Mouse (Mus musculus) embryonic fibroblast, embryonic 13.5 days (primary cell): ENCODE data around the gene Xylb.

ENCODE experiments used
- CTCF ChIP-seq: IDR thresholded peaks from 2 replicates; pipeline ENCODE4 v1.5.1; 2011; ENCODE audit warnings: mild to moderate bottlenecking, control low read depth, low read length, moderate library complexity, borderline replicate concordance; ENCODE audit not compliant: insufficient read depth
- POLR2A ChIP-seq: IDR thresholded peaks from 2 replicates; pipeline ENCODE4 v1.6.1; 2011; ENCODE audit warnings: low read depth, mild to moderate bottlenecking, control low read depth, low read length, moderate library complexity

GRCm38 (mm10) chr9:119435855-119436254, 78.7 kb downstream of the Xylb start:
- TF ChIP-seq CTCF (no peak), POLR2A (no peak)
